Mouse (Mus musculus) heart, postnatal 36 days (tissue): ENCODE data around the gene Fgf23. TPM values are rescaled to one million over a fixed set of nuclear protein-coding genes. Genes with fewer than 3 reads are reported as not detected.

Experiments
- DNase-seq, 2 experiments: peaks; one replicate each; pipeline ENCODE4 v3.0.0; 2021 to 2022
- intact Hi-C: fragments of 180-260 bp; cut with DNase I; formaldehyde crosslinking; loops from one replicate; pipeline ENCODE4 v1.15.1; 2025
- total RNA-seq, 2 experiments: library from RNA; stranded (reverse); gene quantifications; 2 replicates each; pipeline ENCODE4 v1.2.3; 2021

Gene Fgf23
- under 1 TPM in 1 of 2 experiments, not detected in 1; 0.14 TPM for total RNA-seq

DNA sequence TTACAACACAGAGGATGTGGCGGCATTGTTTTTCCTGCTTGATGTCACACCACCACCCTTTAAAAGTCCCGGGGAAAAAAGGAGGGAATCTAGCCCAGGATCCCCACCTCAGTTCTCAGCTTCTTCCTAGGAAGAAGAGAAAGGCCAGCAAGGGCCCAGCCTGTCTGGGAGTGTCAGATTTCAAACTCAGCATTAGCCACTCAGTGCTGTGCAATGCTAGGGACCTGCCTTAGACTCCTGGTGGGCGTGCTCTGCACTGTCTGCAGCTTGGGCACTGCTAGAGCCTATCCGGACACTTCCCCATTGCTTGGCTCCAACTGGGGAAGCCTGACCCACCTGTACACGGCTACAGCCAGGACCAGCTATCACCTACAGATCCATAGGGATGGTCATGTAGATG lies at the start of gene Fgf23:
Fgf23 (plus strand) TSS at position 86 of the 400 bp plus-strand sequence.
- intact Hi-C loops, result no loop called here
- DNase-seq, result no peak

DNA sequence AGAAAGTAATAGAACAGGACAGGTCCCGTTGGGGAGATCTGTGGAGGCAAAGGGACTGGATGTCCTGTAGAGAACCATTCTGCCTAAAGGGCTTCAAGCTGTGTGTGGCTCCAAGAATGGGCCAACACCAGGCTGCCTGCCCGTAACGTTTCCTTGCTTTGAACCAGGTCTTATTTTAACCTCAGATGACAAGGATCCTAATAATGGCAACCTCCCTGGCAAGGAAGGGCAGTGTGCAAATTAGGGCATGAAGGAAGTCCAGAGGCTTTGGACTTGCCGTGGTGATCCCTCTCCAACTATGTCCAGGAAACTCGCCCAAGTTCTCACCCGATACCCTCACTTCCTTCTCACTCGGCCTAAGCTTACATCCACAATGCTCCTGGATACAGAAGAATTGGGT lies 47.9 kb upstream of the Fgf23 start:
- intact Hi-C loops, result no loop called here
- peak in 1 of 2 experiments; percentile 14 for DNase-seq

DNA sequence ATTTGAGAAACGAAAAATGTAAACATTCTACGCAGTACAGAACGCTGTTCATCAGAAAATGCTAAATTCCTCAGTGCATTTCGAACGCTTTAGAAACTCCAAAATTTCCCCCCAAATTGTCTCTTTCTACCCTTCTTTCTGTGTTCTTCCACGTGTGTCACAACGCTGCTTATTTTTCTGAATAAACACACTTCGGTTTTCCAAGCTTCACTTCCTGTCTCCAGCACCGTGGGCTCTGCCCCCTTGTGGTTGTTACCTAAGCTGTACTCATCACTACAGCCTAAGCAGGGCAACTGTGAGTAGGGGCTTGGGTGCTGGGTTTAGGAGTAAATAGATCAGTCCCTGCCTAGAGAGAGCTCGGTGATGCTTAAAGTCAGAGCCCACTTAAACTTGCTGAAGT lies 37.9 kb upstream of the Fgf23 start:
- intact Hi-C loops, result loop anchor here (2.0 kb wide), 1 partner anchor 80 kb away; no protein-coding TSS in a partner anchor
- no peak for DNase-seq

DNA sequence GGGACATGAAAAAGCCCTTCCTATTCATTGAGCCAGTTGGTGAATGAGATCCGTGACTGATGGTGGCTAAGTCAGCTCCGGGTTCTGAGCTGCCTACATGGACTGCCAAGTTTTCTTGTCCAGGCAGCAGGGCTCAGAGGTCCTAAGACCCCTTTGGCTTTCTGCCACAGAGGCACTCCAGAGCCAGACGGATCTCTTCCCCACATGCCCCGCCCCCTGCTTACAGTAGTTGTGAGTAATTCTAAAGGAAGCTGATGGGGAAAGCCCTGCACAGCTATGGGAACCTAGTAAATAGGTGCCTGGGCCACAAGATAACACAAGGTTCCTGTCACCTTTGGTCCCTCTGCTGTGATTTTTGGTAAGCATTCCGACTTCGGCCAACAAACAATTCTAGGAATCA lies 27.8 kb upstream of the Fgf23 start:
- no peak for DNase-seq
- intact Hi-C loops, result no loop called here

DNA sequence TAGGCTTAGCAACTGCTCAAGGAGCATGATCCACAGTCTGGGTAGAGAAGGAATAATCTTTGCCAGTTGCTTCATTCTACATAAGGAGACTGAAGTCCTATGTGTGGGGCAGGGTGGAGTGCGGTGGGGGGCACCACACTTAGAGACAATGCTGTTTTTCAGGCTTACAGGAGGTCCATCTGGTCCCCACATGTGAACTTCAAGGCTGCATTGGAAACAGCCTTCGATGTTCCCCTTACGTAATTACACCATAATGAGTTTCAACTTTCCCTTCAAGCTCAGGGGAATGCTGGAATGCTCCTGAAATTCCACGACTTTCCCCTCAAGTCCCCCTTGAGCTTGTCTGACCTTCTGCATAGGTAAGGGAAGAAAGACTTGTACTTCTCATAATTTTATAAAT lies 21.9 kb upstream of the Fgf23 start:
- no peak for DNase-seq
- intact Hi-C loops, result no loop called here

DNA sequence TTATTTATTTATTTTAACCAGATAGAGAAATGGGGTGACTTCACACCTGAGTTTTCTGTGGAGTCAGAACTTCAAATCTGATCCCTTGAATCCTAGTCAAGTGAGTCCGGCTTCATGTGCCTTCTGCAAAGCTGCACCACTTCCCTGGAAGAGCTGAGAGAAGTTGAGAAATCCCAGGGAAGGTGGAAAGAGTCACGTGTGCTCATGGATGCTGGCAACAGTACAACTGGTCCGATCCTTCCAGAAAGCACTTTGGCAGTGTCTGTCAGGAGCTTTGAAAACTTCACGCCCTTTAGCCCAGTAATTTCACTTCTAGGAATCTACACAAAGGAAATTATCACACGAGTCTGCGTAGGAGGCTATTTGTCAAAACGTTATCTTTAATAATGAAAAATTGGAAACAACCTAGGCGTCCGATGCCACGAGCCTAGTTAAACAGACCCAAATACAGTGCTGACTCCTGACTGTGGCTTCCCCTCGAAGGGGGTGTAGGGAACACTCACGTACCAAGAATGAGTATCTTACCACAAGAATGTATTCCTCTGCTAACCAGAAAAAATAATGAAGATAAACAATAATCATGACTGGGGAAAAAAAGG lies 15.6 kb upstream of the Fgf23 start:
- no peak for DNase-seq

DNA sequence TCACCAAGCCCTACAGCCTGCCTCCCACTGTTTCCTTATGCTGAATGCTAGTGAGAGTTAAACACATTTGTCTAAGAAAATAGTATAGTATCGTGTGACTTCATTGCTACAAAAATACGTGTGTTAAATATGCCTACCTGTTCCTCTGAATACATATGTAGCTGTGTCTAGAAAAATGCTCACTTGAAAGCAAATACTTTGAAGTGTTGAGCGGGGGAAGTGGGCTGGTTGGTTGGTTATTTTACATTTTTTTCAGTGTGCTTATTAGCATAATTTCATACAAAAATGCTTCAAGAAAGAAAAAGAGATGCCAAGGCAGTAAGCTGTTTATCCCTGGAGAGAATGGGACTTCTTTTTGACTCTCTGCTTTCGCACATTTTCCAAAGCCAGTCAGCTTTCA lies 12.7 kb upstream of the Fgf23 start:
- DNase-seq, result no peak
- intact Hi-C loops, result no loop called here

More for the DNA sequence above, 15.6 kb upstream of the Fgf23 start:
- intact Hi-C loops, result no loop called here

DNA sequence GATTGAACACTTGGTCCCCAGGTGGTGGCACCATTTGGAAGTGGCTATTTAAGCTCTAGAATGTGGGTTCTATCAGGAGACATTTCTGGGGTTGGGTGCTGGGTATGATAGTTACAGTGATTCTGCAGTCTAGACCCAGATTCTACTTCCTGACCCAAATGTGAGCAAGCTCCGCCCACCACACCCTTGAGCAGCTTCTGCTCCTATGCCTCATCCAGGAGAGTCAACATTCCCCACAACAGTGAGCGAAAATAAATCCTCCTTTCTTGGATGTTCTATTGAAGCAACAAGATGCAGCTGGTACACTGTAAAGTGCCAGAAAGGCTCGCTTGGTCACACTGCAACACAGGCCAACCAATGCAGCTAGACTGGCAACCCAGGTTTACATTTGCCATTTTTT lies 8.8 kb upstream of the Fgf23 start:
- DNase-seq, result no peak
- intact Hi-C loops, result no loop called here

DNA sequence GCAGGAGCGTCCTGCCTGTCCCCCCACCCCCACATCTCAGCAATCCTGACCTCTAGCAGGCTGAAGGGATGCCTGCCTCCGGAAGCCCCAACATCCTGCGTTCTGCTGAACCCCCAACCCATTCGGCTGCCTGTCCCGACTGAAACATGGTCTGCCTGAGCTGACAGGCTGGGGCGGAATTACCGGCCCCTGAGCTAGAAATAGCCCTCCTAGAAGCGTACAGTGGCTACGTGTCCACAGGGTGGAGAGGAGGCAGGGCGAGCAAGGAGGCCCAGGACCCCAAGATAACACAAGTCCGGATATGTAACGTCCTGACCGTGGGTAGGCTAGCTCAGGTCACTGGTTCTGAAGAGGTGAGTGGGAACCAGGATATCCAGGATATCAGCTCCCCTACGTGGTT lies 7.9 kb upstream of the Fgf23 start:
- DNase-seq, result no peak
- intact Hi-C loops, result no loop called here

DNA sequence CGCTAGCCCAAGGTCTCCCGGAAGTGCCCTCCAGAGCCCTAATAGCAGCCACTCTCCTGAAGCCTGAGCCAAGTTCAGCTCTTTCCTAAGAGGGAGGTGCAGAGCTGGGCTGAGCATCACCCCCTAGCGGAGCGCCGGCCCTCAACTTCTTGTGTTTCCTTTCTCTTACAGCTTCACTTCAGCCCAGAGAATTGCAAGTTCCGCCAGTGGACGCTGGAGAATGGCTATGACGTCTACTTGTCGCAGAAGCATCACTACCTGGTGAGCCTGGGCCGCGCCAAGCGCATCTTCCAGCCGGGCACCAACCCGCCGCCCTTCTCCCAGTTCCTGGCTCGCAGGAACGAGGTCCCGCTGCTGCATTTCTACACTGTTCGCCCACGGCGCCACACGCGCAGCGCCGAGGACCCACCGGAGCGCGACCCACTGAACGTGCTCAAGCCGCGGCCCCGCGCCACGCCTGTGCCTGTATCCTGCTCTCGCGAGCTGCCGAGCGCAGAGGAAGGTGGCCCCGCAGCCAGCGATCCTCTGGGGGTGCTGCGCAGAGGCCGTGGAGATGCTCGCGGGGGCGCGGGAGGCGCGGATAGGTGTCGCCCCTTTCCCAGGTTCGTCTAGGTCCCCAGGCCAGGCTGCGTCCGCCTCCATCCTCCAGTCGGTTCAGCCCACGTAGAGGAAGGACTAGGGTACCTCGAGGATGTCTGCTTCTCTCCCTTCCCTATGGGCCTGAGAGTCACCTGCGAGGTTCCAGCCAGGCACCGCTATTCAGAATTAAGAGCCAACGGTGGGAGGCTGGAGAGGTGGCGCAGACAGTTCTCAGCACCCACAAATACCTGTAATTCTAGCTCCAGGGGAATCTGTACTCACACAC lies 7.4 kb downstream of the Fgf23 start:
- intact Hi-C loops, result no loop called here
- peak; percentile 27 to 33 for DNase-seq

DNA sequence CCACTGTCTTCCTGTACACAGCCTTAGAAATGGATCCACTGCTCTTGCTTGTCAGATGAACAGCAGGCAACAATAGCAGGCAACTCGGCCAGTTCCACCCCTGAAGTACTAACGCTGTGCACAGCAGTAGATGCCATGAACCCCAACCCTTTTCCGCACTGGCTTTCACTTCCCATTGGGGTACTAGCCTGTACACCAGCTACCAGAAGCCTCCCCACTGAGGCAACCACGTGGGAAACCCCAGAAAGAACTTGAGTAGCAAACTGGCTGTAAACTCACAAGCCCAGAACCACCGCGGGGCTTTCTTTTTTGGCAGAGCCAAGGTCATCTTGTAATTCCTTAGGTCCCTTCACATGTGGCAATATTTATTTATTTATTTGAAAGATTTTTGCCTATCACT lies 9.1 kb downstream of the Fgf23 start:
- intact Hi-C loops, result loop anchor here (2.0 kb wide), 1 partner anchor 129 kb away; no protein-coding TSS in a partner anchor
- no peak for DNase-seq

DNA sequence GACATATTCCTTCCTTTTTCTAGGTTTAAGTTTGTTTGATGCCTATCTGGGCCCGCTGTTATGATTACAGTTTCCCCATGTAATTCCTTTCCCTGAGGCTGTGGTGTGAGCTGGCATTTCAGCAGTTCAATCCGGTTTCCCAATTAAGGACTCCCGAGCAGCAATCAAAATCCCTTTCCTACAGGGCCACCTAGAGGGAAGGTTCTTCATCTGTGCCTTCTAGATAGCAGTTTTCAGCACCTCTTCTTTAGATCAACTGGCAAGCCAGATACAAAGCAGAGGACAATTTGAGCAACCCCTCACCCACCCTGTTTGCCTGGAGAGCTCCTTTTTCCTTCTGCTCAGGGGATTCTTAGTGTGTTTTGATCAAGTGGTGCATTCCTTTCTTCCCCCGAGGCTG lies 14.0 kb downstream of the Fgf23 start:
- intact Hi-C loops, result no loop called here
- DNase-seq, result no peak

DNA sequence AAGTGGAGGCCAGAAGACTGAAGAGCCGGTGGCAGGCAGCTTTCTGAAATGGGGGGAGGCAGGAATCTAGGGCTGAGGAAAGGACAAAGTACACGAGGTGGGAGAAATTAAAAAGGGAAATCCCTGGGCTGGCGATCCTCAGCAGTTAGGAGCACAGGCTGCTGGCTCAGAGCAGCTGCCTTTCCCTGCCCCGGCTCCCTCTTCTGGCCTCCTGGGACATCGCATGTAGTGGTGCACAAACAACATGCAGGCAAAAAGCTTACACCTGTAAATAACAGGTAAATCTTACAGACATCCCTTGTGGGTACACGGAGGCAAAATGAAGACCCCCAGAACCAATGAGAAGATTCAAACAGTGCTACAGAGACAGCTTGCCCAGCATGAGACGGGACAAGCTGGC lies 21.9 kb downstream of the Fgf23 start:
- intact Hi-C loops, result no loop called here
- DNase-seq, result no peak

DNA sequence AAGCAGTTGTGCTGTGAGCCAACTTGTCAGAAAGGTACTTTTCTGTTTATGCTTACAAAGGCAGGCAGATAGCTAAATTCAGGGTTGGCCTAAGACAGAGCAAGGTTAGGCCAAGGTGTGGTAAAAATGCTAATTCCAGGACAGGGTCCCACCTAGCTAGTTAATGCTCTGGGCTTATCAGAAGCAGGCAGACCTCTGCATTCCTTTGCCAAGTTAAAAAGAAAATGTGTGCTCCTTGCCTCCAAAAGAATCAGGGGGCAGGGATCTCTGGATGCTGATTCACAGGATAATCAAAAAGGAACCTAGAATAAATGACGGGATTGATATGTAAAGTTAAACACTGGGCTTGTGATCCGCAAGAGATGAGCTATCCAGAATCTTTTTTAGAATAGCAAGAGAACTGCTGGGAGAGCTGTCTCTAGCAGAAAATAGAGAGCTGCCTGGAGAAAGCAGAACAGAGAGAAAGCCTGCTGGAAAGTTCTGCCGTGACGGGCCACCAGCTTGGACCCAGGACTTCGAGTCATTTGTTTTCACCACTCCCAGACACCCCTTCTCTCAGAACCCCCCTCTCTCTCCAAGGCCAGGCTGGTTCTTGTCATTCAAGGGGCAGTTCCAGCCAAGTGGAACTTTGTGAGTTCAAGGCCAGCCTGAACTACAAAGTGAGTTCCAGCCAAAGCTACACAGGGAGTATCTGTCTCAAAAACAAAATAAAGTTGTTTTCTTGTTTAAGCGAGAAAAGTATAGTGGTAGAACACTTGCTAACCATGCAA lies 31.0 kb downstream of the Fgf23 start:
- intact Hi-C loops, result loop anchor here (10.0 kb wide), 1 partner anchor 259 kb away; the partner anchor contains the start of gene Ndufa9
- no peak for DNase-seq

DNA sequence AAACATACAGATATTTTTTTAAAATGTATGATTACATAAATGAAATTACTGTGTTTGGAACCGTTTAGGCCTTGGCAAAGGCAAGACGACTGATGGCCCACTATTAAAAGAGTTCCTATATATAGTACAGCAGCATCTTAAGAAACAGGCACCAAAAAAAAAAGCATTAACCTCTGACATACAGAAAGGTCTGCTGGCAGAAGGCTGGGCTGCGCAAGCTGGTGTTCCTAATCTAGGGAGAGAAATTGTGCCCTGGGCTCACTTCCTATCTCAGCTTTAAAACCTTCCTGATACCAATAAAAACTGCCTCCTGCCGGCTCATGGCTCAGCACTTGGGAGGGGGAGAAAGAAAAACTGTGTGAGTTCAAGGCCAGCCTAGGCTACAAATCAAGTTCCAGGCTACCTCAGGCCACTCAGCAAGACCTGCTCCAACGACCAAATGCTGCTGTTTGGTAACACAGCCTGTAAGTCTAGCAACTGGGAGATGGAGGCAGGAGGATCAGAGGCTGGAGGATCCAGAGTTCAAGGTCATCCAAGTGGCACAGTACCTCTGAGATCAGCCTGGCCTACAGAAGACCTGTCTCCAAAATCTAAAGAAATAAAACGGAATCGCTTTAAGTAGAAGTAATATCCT lies 31.8 kb downstream of the Fgf23 start:
- intact Hi-C loops, result loop anchor here (10.0 kb wide), 1 partner anchor 260 kb away; the partner anchor contains the start of gene Ndufa9
- DNase-seq, result no peak

DNA sequence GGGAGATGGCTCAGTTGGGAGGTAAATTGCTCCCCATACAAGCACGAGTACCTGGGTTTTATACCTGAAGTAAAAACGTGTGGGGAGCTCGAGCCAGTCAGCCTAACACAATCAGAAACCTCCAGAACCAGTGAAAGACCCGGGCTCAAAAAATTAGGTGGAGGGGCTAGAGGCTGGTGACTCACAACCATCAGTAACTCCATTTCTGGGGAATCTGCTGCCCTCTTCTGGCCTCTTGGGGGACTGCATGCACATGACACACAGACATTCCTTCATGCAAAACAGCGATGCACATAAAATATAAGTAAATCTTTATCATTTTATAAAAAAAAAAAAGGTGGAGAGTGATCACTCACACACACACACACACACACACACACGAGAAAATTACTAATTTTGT lies 32.4 kb downstream of the Fgf23 start:
- intact Hi-C loops, result loop anchor here (10.0 kb wide), 1 partner anchor 260 kb away; the partner anchor contains the start of gene Ndufa9
- DNase-seq, result peak in 1 of 2 experiments; percentile 42

DNA sequence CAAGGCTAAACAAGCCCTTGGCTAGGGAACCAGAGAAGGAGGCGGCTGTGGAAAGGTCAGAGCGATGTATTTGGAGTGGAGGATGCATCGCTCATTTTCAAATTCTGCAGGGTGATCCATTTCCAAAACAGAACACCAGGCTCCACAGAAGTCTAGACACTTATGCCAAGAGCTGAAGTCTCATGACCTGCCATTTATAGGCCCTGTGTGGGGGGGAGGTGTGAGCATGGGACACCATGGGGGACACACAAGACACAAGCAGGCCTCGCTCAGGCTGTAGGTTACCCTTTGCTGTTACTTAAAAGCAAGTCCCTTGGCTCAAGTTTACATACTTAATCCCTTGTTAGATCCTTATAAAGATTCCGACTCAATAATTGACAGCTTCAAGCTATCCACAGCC lies 33.5 kb downstream of the Fgf23 start:
- intact Hi-C loops, result loop anchor here (10.0 kb wide), 1 partner anchor 261 kb away; the partner anchor contains the start of gene Ndufa9
- peak; percentile 16 to 41 for DNase-seq

DNA sequence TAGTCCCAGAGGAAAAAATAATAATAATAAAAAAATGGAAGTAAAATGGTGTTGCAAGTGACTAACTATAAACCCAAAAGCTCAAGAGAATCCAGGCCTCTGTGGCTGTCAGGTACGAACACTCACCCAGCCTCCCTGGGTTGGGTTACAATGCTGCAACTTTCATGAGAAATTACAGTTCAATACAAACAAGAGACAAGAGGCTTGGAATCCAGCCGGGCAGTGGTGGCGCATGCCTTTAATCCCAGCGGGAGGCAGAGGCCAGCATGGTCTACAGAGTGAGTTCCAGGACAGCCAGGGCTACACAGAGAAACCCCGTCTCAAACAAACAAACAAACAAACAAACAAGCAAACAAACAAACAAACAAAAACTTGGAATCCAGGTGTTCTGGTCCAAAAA lies 34.0 kb downstream of the Fgf23 start:
- intact Hi-C loops, result loop anchor here (10.0 kb wide), 1 partner anchor 262 kb away; the partner anchor contains the start of gene Ndufa9

DNA sequence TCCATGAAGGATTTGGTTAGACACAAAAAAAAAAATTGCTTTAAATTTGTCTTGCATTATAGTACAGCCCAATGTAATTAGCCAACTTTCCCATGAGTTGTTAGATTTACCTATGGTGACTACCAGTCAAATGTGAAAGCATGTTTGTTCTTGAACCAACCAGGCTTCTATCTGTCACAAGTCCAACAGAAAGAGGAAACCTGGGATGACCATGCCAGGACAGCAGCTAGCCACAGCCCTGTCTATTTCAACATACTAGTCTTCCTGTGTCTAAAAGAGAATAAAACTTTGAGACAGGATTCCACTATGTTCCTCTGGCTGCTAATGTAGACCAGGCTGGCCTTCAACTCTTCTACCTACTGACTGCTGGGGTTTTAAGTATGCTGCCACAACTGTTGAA lies 34.7 kb downstream of the Fgf23 start:
- DNase-seq, result no peak
- intact Hi-C loops, result loop anchor here (10.0 kb wide), 1 partner anchor 263 kb away; the partner anchor contains the start of gene Ndufa9

More for the DNA sequence above, 34.0 kb downstream of the Fgf23 start:
- no peak for DNase-seq

DNA sequence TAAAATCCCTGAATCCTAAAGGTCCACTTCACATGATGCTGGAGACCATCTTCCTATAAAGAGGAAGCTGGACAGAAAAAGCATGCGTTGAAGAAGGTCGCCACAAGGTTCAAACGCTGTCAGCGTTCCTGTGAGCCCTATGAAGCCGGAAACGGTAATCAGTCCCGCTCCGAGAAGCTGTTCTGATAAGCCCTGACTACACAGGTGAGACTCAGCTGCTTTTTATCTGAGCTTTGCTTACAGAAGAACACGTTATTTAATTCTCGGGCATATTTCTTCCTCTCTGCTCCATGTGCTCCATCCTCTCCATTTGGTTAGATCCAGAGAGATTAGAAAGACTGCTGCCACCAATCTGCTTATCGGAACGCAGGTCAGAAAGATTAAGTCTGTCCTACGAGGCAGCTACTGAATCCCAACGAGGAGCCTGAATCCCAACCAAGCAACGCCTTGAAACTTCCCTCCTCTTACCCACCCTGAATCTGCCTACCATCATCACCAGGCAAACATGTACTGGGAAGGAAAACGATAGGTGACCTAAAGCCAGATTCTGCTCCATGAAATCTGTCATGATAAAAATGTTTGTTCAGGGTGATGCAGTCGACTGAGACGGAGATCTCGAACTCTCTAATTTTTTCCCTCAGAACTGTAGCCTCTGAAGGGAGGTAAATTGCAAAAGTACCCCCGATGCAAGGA lies 35.8 kb downstream of the Fgf23 start:
- DNase-seq, result no peak
- intact Hi-C loops, result loop anchor here (10.0 kb wide), 1 partner anchor 264 kb away; the partner anchor contains the start of gene Ndufa9
